ENCODE assay signal across 9 mouse cellular contexts in genomic region chr13:43863581-43864100, GRCm38 (mm10).
DNase-seq lines count a peak whose midpoint lies in the region; ATAC-seq and TF ChIP-seq lines count a peak whose summit lies in the region.
"Had no signal": no experiment of that assay in that cellular context is flagged by ENCODE, and none has a peak within 500 bp of the region (broad histone marks: within the 10 kb centered on the region; RNA-seq: fewer than 3 reads in every experiment).

No protein-coding gene starts in this region.

- H3K9ac ChIP-seq in heart, embryonic 13.5 days, result no peak overlapping the region; the same call in none of the 2 replicates
- no peak overlapping the region; the same call in 1 of the 2 replicates for H3K9ac ChIP-seq in lung, postnatal 0 days (replicated peaks; ENCODE audit: low read depth)

- no peaks in the 10 kb centered on the region for H3K9me3 ChIP-seq in heart, embryonic 13.5 days
- 0 out of 2 replicates have a peak, but pooled peaks cover 3% of the 10 kb centered on the region for H3K9me3 ChIP-seq in E14TG2a.4 (ENCODE audit: low read length)
- H3K9me3 ChIP-seq in lung, postnatal 0 days (ENCODE audit: low read length), result no peaks in the 10 kb centered on the region

- no peak for ATAC-seq in heart, embryonic 13.5 days (ENCODE audit: extremely low read depth, insufficient number of reproducible peaks, low FRiP score, low TSS enrichment)
- ATAC-seq in lung, postnatal 0 days, result no peak

- TF ChIP-seq CTCF in E14TG2a.4 (conservative IDR thresholded peaks at IDR 0.05; ENCODE audit: low read length), result no peak
- TF ChIP-seq CTCF in lung, postnatal 0 days (IDR thresholded peaks at IDR 0.05), result no peak

- no peak for DNase-seq in heart, adult 8-10 months (ENCODE audit: low spot score)
- peak; percentile 5 for DNase-seq in CD4-positive helper T cell, adult 2 months (ENCODE audit: low read depth, low spot score)
- DNase-seq in kidney, postnatal 36 days, result peak; percentile 29 to 46
- DNase-seq in left cerebral cortex, adult 18-20 months (ENCODE audit: low spot score in 2 of 2), result no peak
- DNase-seq in lung, postnatal 0 days (ENCODE audit: low spot score), result no peak
- DNase-seq: gastrocnemius, postnatal 10 days had no signal

- H3K27me3 ChIP-seq in heart, embryonic 13.5 days (replicated peaks), result no peaks in the 10 kb centered on the region
- H3K27me3 ChIP-seq in E14TG2a.4 (ENCODE audit: insufficient read depth, low read length), result peaks cover 43% of the 10 kb centered on the region
- H3K27me3 ChIP-seq in lung, postnatal 0 days (replicated peaks; ENCODE audit: insufficient read depth, low read length), result no peaks in the 10 kb centered on the region
- H3K27me3 ChIP-seq: Patski had no signal

- no peak overlapping the region for H3K27ac ChIP-seq in heart, embryonic 13.5 days (replicated peaks)
- H3K27ac ChIP-seq in lung, postnatal 0 days (ENCODE audit: low read length), result no peak overlapping the region

- H3K4me2 ChIP-seq in heart, embryonic 13.5 days, result peak overlapping the region; percentile 74
- H3K4me2 ChIP-seq in lung, postnatal 0 days (replicated peaks; ENCODE audit: low read depth, low read length), result no peak overlapping the region

- no peak for TF ChIP-seq EP300 in lung, postnatal 0 days (IDR thresholded peaks at IDR 0.05)

- no peak overlapping the region for H3K4me3 ChIP-seq in heart, embryonic 13.5 days
- H3K4me3 ChIP-seq in E14TG2a.4 (replicated peaks; ENCODE audit: low read length), result peak overlapping the region; percentile 65; the same call in 1 of the 2 replicates
- H3K4me3 ChIP-seq in lung, postnatal 0 days (ENCODE audit: low read depth, low read length), result no peak overlapping the region

- H3K36me3 ChIP-seq in heart, embryonic 13.5 days, result no peaks in the 10 kb centered on the region
- no peaks in the 10 kb centered on the region for H3K36me3 ChIP-seq in E14TG2a.4 (ENCODE audit: insufficient read depth, low read length)
- H3K36me3 ChIP-seq in lung, postnatal 0 days (ENCODE audit: insufficient read depth, low read length), result no peaks in the 10 kb centered on the region

- H3K4me1 ChIP-seq in heart, embryonic 13.5 days, result peaks cover 28% of the 10 kb centered on the region
- peaks cover 40% of the 10 kb centered on the region for H3K4me1 ChIP-seq in E14TG2a.4 (replicated peaks; ENCODE audit: low read depth, low read length)
- 0 out of 2 replicates have a peak, but pooled peaks cover 6% of the 10 kb centered on the region for H3K4me1 ChIP-seq in lung, postnatal 0 days (ENCODE audit: insufficient read depth, low read depth, low read length)

- 86% methylated on average over 7 of the region's 7 CpGs for WGBS in heart, embryonic 13.5 days
- WGBS in lung, postnatal 0 days, result 90% methylated on average over 7 of the region's 7 CpGs

Comparison
In these comparisons a context has a peak if more than half of its experiments do, and no peak if none do; other contexts are left out.
1. DNase-seq: peak in CD4-positive helper T cell, adult 2 months (single experiment) and kidney, postnatal 36 days (2 of 2); none in heart, adult 8-10 months (single experiment), left cerebral cortex, adult 18-20 months (0 of 2) and lung, postnatal 0 days (single experiment).